Mouse (Mus musculus) spleen, postnatal 10 days (tissue): ENCODE results near the gene Sv2c.
A peak's percentile ranks its signal among the peaks of the same experiment; 100 is the strongest.
"Not testable (repeated sequence)": the region's sequence is repeated elsewhere in the genome, so short reads cannot be mapped to it uniquely, and the experiment has no call there.

ENCODE experiments used
- DNase-seq, 2 experiments: peaks; one replicate each; pipeline ENCODE4 v3.0.0; 2021 to 2022; ENCODE audit warnings: low spot score in 2 of 2

Sv2c gene

DNA sequence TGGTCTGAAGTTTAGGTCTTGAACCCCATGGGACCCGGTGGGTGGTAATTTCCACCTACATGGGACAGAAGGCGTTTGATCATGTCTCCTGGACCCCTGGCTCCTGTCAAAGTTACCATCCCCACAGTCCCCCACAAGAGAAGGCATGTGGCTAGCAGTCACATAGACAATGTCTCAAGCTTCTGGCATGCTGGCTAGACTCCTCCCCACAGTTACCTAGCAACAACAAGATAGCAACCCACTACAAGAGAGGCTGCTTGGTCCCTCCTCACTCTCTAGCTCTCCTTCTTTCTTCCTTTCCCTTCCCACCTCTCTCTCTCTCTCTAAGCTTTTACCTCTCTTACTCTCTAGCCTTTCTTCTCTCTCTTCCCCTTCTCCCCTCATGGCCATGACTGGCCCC is 164.3 kb downstream of the Sv2c start:
- not testable (repeated sequence) for DNase-seq

DNA sequence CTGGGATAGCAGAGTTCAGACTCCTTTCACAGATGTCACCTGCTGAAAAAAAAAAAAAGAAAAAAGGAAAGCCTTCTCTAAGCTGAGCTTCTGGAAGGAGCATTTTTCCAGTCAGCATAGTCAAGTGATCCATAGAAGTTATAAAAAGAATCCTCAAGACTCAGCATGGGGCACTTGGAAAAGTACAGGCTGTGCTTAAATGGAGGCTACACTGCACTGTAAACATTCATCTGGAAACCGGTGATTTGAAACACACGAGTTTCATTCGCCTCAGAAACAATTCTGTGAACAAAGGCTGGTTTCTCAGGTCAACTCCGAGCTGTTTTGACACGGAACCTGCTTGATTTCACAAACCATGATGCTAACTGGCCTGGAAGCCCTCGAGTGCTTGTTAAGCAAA is 165.6 kb downstream of the Sv2c start:
- no peak for DNase-seq

DNA sequence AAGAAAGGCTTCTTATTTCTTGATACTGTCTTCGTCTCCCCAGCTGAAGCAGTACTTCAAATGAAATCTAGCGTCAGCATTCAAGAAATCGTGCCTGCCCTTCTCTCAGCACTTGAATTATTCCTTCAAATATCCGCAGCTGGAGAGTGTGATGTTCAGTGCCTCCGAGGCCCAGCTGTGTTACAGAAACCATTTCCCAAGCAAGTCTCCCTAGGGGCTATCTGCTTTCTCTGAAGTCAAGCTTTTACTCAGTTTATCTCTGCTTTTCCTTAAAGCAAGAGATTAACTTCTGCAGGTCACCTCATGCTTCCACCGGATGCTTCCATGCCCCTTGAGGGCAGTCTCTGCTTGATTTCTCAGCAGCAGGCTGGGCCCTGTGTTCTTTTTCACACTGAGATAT is 166.8 kb downstream of the Sv2c start:
- no peak for DNase-seq

DNA sequence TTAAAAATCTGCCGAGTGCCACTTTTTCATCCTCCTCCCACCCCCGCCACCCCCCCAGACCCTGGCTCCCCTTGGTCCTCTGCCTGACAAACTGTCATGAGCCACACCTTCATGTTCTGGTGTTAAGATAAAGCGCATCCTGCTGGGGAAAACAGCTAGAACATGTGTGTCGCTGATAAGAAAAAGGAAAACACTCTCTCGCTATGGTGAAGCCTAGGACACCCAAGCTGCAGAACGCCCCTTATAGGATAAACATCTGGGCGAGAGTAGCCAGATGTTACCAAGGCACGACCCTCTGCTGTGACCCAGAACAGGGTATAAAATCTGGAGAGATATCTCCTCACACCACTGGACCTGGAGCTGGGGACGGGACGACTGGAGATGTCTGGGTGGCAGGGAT is 167.2 kb downstream of the Sv2c start:
- no peak for DNase-seq

DNA sequence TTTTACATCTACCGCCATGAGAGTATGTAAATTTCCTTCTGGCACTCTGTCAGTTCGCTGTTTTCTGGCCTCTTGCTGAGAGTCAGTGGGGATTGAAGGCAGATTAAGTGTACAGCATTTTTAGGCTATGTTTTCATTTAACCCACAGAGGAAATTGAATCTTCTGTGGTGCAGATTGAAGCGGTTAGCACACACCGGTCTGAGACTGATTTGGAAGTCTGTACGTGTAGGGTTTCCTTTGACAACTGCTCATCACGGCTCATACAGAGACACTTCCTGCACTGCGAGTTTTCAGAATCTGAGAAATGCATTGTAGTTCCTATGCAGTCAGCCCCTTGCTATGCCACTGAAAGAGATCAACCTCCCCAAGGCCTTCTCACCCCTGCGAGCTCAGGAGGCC is 168.2 kb downstream of the Sv2c start:
- DNase-seq: no peak

DNA sequence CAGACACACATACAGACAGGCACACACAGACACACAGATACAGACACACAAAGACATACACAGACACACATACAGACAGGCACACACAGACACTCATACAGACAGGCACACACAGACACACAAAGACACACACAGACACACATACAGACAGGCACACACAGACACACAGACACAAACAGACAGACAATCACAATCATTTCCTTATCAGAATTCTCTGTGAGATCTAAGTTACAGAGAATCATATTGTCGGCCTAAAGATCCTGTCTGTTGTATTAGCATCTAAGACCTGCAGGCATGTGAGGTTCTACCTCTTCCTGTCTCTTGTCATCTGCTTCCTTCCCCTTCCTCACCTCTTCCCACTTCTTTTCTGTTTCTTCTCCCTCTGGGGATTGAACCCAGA is 168.7 kb downstream of the Sv2c start:
- no peak for DNase-seq

DNA sequence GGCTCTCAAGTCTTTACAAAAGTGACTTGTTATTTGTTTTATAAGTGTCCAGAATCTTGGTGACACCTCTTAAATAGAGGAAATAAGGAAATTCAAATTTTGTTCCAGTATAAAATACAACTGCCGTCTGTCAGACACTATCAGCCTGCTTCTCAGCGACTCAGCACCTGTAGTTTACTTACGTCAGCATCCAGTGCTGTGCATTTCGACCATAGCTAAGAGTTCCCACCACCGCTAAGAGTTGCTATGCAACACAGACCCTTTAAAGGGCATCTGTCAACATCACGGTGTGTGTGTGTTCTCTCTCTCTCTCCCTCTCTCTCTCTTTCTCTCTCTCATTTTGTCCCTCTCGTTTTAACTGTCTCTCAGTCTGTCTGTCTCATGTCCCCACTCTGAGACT is 170.5 kb downstream of the Sv2c start:
- no peak for DNase-seq

DNA sequence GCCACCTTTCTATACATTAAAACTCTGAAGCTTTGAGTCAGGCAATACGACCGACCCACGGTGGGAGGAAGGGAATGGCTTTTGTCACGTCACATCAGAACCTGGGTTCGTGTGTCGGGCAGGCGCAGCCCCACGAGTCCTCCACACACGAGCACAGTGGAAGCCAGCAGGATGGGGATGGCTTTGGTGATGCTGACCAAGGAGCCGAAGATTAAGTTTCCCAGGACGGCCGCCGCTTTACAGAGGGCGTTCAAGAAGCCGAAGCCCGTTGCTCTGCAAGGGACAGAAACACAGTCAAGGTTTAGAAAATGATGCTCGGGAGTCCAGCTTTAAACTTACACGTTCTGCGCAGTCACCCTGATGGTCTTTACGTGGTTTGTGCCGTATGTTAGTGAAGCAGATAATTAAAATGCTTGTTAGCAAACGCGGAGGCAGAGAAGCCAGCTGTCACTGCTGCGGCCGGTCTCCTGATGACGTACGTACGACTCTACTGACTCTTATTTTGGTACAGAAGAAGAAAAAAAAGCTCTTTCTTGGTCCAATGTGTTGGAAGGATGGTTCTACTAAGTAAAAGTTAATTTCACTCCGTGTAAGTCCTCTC is 171.1 kb downstream of the Sv2c start:
- peak in 1 of 2 experiments; percentile 34 for DNase-seq

DNA sequence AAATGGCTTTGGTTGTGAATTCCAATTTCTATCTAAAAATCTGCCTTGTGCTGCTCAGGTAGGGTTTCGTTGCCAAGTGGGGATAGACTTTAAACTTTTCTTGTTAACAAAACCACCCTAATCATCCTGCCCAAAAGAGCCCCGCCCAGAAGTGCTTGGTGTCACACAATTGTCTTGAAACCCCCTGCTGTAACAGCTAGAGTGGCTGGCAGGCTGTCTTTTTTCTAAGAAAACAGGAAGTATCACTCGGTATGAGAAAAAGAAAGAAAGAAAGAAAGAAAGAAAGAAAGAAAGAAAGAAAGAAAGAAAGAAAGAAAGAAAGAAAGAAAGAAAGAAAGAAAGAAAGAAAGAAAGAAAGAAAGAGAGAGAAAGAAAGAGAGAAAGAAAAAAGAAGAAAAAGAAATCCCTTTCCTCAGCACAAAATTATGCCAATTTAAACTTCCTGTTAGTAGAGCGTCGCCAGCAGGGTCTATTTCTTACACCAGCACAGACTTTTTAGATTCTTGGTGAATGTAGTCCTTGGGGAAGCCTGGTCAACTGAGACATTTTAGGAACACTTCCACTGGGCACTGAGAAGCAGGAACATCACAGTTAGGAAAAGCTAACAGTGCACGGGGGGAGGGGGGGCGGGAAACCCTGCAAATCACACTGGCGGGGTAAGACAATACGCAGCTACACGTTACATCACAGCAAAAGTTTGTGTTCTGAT is 171.7 kb downstream of the Sv2c start:
- peak in 1 of 2 experiments; percentile 53 for DNase-seq

DNA sequence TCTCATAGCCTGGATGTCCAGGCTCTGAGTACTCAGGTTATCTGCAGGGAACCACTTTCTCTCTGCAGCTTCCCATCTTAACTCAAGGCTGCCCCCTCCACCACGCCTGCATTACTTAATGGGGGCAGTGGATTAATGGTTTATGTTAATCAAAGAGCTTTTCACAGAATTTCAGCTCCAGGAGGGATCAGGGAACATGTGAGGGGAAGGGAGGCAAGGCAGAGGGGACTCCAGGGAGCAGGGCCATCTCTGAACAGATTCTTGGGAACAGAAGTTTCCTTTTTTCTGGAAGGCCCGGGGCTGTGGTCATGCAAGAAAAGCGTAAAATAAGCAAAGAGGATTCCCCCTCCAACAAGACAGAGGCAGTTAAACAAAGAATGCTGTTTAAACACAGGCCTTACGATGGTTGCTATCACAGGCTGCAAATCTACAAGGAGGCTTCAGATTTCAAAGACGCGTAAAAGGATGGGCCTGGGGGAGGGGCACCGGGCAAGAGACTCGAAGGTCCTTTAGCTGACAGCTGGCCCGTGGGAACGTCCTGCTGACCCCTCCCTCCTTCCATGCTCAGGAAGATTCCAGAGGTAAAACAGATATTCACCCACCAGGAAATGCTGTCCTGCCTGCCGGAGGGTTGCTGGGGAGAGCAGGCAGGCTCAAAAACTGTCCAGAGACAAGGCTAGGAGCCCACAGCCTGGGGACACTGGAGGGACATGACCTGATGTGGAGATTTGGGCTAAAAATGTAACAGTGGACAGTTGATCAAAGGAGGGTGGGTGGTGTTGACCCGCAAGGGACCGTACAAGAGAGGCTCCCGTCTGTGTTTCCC is 172.5 kb downstream of the Sv2c start:
- DNase-seq: no peak

DNA sequence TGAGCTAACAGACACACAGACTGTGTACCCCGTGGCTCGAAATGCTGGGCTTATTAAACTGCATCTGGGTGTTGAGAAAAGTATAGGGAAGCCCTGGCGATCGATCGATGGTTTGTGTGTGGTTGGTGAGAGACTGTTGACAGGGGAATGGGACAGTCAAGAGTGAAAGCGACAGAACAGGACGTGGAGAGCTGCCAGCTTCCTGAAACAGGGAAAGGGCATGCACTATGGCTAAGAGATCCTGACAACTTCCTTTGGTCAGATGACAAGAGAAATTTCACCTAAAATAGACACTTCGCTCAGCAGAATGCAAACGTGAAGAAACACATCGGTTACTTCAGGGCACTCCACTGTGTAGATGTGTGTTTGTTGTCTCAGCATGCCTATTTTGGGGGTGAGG is 175.2 kb downstream of the Sv2c start:
- no peak for DNase-seq

DNA sequence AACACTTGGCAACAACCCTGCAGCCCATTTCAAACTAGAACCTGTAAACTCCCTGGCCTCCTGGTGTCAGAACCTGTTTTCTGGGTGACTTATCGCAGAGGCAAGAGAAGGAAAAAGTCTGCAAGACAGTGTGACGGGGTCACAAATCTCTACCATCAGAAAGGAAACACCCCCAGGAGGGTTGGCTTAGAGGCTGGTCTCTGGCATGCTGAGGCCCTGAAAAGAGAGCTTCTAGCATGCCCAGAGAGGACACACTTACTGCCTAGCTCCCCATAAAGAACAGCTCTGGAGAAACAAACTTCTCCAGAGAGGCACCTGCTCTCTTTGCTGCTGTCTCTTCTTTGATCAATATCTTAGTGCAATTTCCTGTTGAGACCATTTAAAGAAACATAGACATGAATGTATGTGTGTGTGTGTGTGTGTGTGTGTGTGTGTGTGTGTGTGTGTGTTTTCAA is 176.0 kb downstream of the Sv2c start:
- DNase-seq: no peak

DNA sequence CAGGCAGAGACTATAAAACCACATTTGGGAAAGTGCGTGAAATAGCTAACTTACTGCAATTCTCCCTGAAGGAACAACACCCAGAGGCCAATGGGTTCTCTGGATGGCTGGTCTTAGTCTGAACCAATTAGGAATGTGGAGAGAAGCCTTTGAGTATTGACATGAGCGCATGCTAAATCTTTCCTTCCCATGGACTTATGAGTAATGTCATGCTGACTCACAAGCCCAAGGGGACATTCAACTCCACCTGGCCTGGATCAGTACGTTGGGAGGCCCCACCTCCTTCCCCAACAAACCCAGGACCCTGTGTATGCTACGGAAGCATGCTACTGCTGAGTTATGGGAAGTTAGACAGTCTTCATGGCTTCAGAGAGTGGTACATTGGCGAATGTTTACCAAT is 177.2 kb downstream of the Sv2c start:
- no peak for DNase-seq

DNA sequence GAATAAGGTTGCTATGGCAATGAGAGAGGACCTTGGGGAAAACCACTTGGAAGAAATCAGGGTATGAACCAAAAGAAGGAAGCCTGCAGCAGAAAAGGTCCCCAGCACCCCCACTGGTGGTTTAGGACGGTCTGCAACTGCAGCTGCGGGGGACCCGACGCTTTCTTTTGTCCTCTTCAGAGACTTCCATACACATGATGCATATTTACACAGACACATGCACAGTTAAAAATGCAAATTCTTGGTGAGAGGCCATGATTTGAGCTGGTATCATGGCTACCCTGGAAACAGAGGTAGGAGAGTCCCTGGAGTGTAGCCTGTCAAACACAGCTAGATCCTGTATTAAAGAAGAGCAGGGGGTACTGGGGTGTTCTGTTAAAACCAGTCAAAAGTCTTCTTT is 178.7 kb downstream of the Sv2c start:
- DNase-seq: no peak

DNA sequence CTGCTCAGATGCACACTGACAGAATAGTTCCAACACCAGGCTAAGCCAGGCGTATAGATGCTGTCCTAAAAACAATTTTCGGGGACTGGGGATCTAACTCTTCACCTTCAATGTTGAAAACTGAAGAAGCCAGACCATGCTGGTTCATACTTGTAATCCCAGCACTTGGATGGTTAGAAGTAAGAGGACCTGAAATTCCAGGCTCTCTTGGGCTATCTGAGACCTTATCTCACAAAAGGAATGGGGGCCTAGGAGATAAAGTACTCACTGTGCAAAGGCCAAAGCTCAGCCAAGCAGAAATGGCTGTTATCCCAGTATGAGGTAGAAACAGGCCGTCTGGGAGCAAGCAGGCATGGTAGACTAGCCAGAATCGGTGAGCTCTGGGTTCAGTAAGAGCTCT is 180.1 kb downstream of the Sv2c start:
- DNase-seq: no peak

DNA sequence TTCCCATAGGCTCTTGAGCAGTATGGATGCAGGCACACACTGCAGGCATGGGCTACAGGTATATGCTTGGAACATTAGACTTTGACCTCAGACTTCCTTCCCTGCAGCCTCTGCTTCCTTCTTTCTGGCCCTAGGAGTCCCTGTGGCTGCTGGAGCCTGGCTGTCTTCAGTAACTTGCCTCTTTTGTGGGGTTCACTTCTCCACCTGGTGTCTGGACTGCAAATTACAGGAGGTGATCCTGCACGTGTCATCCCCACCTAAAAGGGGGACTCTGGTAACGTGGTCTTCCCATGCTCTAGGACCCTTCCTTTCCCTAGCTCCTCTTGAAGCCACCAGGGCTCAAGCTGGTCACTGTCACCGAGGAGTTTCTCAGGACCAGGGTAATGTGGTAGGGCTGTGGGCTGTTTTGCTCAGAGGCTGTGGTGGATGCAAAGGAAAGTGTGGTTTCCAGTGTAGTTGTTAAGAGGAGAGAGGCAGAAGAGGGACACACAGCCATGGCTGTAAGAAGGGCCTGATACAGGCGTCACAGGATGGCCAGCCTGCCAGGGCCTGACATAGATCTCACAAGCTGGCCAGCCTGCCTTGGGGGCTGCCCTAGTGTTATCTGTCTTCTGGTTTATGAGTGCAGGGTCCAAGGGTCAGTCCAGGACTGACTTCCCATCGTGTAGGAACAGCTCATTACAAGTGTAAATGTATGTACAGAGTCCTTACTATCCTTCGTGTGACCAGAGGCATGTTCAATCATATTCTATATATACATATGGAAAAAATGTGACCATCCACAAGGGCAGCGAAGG is 181.1 kb downstream of the Sv2c start:
- DNase-seq: peak in 1 of 2 experiments; percentile 64

DNA sequence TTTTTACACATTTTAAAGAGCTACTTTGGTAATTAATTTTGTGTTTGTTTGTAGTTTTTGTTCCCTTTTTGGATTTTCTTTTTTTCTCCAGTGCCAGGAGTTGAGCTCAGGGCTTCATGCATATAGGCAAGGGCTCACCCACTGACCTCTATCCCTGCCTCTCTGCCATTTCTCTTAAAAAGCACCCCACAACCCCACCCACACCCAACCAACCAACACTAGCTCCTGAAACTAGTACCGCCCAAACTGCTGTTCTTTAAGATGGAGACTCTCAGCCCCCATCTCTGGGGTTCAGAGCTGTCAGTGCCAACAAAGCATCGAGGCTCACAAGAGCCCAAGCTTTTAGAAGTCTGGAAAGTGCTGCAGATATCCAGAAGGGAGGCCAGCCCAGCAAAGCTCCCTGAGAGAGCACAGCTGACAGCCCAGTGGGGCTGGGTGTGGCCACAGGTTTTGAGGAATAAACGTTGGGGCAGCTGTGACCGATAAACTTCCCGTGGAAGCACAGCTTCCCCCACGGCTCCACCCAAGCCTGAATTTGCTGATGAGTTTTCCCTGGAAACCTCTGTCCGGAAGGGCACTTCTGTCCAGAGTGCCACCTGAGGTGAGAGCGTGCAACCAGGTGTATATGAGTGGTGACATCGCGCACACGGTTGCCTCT is 181.8 kb downstream of the Sv2c start:
- no peak for DNase-seq

DNA sequence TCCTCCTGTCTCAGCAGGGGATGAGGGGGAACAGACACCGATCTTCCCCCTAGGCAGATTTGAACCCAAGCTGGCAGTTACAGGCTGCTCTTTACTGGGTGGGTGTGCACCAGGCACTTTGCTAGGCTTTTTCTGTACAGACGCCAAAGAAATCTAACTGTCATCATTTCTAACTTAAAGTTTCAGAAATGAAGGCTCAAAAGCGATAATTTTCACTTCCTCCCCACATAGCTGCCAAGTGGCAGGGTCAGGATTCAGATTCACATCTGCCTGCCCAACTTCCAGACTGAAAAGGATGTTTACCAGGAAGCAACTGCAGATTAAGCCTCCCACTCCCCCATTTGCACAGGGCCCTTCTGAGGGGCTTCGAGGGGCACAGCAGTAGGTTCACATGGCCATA is 183.0 kb downstream of the Sv2c start:
- peak in 1 of 2 experiments; percentile 11 for DNase-seq

DNA sequence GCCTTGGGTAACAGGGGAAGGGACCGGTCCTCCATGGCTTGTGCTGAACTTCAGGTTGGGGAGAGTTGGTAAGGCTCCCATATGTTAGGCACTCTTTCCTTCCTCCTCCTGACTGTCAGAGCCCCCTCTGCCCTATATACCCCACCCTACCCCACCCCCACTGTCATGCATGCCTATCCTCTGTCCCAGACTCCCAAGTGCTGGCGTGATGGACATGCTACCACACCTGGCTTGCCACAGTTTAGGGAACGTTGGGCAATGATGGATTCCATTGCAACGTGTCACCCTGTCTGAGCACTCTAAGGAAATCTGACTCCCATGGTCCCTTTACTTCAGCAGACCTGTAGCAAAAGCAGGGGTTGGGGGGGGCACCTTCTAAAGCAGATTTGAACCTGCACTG is 183.6 kb downstream of the Sv2c start:
- DNase-seq: peak in 1 of 2 experiments; percentile 8

DNA sequence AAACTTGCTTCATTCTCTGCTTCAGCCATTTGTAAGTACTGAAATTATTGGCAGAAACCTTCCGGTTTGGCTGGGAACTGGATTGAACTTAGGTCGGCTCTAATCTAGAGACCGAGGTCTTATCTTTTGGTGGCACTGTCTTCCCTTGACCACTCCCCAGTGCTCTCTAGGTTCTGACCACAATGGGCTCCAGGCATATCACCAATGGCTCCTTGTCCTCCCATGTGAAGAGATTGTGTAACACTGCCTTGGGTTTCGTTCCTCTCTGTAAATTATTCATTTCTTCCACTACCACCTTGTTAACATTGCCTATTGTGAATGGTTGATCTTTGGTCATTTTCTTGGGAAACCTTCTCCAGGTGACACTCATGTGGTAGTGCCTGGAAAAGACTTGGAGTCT is 184.0 kb downstream of the Sv2c start:
- DNase-seq: peak in 1 of 2 experiments; percentile 6

DNA sequence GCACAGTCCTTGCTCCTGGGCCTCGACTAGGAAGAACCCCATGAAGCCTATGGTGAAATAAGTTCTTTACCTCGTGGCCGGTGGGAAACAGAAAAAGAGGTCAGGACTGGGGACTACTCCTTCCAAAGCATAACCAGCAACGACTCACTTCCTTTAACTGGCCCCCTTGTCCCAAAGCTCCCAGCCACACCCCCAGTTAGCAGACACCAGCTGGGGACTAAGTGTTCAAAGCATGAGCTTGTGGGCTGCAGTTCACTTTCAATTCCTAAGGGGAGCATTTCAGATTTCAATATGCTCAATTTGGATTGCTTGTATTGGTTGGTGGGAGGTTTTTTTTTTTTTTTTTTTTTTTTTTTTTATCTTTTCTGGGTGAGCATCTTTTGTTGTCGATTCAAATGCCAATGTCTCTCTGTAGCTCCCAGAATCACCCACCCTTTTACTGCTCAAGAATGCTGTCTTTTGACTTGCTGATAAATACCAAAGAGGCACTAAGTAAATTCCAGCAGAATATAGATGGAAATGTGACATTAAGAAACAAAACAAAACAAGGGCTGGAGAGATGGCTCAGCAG is 186.4 kb downstream of the Sv2c start:
- peak in 1 of 2 experiments; percentile 14 for DNase-seq
